Mouse (Mus musculus) gastrocnemius, adult 18-20 months (tissue): ENCODE measurements around the gene Cnot8. TPM values are rescaled to one million over a fixed set of nuclear protein-coding genes. Genes with fewer than 3 reads are reported as not detected.

Experiments
- DNase-seq: peaks from one replicate; pipeline ENCODE4 v3.0.0; 2021; ENCODE audit warnings: low spot score
- total RNA-seq, 2 experiments: library from RNA; stranded (reverse); gene quantifications; 2 replicates each; pipeline ENCODE4 v1.2.3; 2021

The Cnot8 gene
- total RNA-seq, 2 experiments from 2014 or later, result 32.2 to 33.1 TPM

DNA sequence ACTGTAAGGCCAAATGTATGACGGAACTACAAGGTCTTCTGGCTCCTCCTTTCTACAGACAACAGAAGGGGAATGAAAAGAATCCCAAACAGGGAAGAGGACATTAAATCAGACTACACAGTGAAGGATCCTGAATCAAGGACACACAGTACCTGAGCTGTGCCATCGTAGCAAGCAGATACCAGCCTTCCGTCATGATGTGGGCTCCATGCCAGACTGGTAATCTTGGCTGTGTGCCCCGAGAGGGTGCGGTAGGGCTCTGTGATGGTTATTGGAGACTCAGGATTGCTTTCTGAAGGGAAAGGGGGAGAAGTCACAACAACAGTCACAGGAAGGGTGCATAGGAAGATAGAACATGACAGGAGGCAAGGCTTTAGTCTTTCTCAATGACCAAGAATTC lies 42.3 kb downstream of the Cnot8 start:
- DNase-seq, result peak; percentile 29

DNA sequence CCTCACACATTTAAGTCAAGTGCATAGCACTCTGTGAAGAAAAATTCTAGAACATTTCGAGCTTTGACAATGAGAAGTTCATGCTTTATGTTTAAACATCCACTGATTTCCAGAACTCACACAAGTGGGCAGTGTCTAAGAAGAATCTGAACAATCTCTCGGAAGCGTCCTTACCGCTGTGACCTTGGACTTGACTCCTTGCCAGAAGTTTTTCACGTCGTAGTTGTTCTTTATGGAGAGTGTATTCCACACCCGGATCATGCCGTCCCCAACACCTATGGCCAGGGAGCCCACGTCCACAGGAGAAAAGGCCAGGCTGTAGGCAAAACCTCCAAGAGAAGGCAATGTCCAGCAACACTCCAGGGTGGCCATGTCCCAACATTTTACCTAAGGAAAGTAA lies 51.5 kb downstream of the Cnot8 start:
- no peak for DNase-seq

DNA sequence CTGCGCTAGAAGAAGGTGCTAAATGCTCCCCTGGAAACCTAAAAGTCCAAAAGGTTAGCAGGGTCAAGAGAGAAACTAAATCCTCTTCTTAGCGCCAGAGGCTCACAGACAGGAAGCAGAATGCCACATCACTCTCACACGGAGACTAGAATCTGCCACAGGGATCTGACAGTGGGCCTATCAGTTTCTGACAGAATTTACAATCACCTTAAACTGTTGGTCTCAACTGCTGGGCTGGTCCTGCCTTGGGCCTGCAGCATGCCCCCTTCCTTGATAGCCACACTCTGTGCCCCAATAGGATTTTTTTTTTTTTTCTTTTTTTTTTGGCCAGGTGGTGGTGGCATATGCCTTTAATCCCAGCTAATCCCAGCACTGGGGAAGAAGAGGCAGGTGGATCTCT lies 52.9 kb downstream of the Cnot8 start:
- no peak for DNase-seq

DNA sequence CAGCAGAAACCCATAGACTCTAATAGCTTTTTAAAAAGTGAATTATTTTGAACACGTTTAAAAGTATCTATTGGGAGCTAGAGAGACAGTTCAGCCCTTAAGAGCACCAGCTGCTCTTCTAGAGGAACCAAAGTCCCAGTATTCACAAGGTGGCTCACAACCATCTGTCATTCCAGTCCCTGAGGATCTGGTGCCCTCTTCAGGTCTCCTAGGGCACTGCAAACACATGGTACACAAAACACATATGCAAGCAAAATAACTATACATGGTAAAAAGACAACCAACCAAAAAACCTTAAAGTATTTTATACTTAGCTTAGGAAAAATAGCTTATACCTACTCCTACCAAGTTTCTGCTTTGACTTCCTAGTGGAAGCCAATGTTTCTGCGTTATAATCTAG lies 61.1 kb downstream of the Cnot8 start:
- no peak for DNase-seq

DNA sequence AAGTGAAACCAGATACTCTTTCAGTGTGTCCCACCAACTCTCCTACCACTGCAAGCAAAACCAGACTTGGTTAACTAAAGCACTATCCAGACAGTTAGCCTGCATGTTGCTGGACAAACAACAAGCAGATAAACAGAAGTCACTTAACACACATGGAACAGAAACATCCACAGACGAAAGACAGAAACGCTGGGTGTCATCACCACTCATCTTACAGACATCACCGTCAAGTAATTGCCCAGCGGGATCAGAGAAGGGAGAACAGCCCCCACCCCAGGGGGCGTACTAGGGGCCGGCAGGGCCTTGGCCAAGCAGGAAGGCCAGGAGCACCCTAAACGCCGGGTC lies 63.8 kb downstream of the Cnot8 start:
- no peak for DNase-seq

Other genes with a start within 250 kb of the Cnot8 start
- 10 to 100 TPM; 97.6 to 98.8 TPM for gene Larp1, start 95.1 kb upstream of the Cnot8 start, total RNA-seq
- gene Gm12248, start 11.0 kb upstream of the Cnot8 start, total RNA-seq, result not detected
- 1 to 10 TPM; 8.8 to 8.9 TPM for gene Gemin5, start 64.4 kb downstream of the Cnot8 start, total RNA-seq
- gene Mrpl22, start 67.5 kb downstream of the Cnot8 start, total RNA-seq, result 10 to 100 TPM; 44.2 to 47.3 TPM
- gene Igtp, start 95.4 kb downstream of the Cnot8 start, total RNA-seq, result 10 to 100 TPM in 1 of 2 experiments, 1 to 10 TPM in 1; 6.7 to 13.8 TPM
- 10 to 100 TPM in 1 of 2 experiments, 1 to 10 TPM in 1; 7.9 to 13.9 TPM for gene Irgm2, start 95.5 kb downstream of the Cnot8 start, total RNA-seq
- gene 4930438A08Rik, start 170.6 kb downstream of the Cnot8 start, total RNA-seq, result not detected
- 1 to 10 TPM; 3.9 to 4.1 TPM for gene Zfp692, start 202.9 kb downstream of the Cnot8 start, total RNA-seq
- 10 to 100 TPM; 33.2 to 45.7 TPM for gene Zfp672, start 226.2 kb downstream of the Cnot8 start, total RNA-seq
- gene Sh3bp5l, start 226.6 kb downstream of the Cnot8 start, total RNA-seq, result 10 to 100 TPM; 22.4 to 23.3 TPM